Mouse (Mus musculus): ENCODE data around the gene Cadm1. TPM values are rescaled to one million over a fixed set of nuclear protein-coding genes. Genes with fewer than 3 reads are reported as not detected.

Gene Cadm1
- total RNA-seq, 2 experiments from 2014 or later, result 3.3 to 4.8 TPM

DNA sequence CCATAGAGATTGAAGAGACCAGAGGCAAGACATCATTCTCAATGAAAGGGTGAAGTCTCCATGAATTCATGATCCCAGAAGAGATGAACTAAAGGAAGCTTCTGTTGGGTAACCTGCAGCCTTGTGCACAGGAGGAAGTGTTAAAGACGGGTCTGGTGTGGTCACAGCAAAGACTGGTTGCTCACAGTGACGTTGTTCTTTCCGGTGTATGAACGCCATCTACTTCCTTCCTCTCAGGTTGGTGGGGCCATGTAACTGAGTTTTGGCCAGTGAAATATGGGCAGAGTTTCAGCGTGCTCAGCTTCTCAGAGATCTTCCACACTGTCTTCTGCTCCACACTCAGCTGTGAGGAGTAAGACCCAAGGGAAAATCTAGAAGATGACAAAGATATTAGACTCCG is 363.0 kb downstream of the Cadm1 start:
- intact Hi-C loops (cut with DNase I; ENCODE audit: low total_unique reads), result no loop called here

DNA sequence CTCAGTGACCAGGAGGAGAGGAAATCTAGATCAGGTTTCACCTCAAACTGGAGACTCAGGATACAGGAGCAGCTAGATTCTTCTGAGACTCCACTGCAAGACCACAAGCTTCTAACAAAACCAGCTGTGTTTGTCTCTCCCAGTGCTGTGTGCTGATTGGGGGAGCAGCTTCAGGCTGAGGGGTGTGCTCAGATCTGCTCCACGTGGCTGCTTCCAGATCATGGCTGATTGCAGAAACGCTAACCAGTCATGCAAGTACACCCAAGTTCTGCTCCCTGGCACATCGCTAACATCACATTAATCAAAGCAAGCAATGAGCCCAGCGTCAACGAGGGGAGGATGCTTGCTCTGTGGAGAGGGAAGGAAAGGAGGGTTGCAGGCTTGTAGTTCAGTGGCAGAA is 364.1 kb downstream of the Cadm1 start:
- DNase-seq, result no peak
- intact Hi-C loops (cut with DNase I; ENCODE audit: low total_unique reads), result no loop called here

More for the DNA sequence above, 363.0 kb downstream of the Cadm1 start:
- DNase-seq, result no peak

DNA sequence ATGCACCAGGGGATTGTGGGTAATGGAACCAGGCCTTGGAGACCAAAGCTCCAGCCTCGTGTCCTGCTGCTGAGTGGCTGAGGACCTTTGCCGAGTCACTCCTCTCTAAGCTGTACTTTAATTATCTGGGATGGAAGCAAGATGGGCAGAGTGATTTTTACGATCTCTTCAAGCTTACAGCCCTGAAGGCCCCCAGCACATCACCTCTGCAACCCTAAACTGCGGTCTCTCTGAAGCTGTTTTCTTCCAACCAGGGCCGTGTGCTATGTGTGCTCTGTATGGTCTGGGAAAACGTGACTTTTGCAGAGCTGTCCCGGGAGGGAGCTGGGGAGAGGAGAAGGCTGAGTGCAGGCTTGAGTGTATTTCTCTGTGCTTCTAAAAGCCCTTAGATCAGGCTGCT is 364.7 kb downstream of the Cadm1 start:
- DNase-seq, result no peak
- intact Hi-C loops (cut with DNase I; ENCODE audit: low total_unique reads), result no loop called here

DNA sequence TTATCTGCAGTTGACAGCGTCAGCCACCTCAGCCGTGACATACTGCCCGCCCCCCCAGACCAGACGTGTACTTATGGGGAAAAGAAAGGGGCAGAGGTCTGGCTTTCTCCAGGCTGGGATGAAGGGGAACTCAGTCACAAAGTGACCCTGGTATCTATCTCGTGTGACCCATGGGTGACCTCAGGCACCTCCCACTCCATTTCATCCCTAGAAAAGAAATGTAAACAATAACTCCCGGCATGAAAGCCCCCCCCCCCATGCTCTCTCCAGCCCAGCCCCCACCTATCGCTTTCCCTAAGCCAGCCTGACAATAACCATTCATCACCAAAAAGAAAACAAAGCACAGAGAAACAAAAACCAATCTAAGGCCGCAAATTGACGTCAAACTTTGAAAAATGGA is 365.1 kb downstream of the Cadm1 start:
- intact Hi-C loops (cut with DNase I; ENCODE audit: low total_unique reads), result no loop called here
- no peak for DNase-seq

DNA sequence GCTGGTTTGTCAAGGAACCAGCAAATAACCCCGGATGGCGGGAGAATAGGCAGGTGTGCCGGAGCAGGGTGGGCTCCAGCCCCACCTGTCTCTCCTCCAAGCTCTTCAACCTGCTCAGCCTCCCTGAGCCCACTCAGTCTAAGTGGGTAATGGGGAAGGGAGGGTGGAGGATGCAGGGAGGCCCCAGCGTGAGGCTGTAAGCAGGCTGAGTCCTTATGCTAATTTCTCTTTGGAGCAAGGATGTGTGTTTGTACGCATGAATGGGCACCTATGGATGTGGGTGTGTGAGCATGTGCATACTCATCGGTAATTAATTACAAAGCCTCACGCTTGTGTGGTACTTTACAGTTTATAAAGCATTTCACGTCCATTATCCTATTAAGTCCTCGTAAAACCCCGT is 370.8 kb downstream of the Cadm1 start:
- intact Hi-C loops (cut with DNase I; ENCODE audit: low total_unique reads), result no loop called here
- DNase-seq, result no peak

DNA sequence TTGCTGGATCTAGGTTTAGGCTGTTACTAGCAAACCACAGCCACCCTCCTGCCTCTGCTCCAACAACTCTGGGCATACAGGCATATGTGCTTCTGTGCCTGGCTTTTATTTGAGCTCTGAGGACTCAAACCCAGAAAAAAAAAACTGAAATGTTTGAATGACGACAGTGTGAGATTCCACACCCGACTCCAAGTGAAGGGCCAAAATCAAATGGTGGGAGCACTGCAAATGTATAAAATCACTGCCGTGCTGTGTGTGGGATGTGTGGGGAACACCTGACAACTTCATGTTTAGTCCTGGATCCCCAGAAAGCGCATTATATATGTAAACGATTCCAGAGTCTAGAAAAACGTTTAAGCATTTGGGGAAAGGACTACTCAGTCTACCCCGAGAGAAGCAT is 373.7 kb downstream of the Cadm1 start:
- DNase-seq, result no peak
- intact Hi-C loops (cut with DNase I; ENCODE audit: low total_unique reads), result no loop called here

DNA sequence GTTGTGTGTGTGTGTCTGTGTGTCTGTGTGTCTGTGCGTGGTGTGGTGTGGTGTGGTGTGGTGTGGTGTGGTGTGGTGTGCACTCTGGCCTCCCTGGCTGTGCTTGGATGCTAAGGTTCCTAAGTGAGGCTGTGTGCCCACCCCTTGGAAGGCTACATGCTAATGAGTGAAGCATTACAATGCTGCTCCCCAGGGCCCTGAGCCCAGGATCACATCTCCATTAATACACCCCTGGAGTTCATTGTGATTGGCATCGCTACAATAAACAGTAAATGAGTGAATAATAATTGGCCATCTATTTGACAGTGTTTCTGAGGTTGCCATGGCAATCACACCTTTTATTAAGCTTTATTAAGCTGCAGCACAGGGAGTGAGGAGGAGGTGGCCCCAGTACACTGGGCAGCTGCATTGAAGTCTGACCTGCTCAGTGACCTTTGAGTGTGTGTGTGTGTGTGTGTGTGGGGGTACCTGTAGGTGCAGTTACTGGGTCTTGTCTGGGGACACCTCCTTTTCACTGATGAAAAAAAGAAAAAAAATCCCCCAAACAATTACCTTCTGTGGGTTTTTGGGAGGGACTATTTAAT is 374.5 kb downstream of the Cadm1 start:
- intact Hi-C loops (cut with DNase I; ENCODE audit: low total_unique reads), result no loop called here
- no peak for DNase-seq

DNA sequence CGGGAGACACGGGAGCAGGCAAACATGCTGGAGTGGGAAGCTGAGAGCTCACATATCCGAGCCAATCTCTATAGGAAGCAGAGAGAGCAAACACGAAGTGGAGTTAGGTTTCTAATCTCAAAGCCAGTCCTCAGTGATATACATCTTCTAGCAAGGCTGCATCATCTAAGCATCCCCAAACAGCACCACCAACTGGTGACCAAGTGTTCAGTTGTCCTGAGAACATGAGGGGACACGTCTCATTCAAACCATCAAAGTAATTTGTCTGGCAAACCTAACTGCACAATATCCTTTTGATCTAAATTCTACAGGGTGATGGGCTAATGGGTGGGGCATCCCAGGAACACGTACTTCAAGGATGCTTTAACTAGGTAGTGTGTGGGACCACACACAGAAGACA is 376.5 kb downstream of the Cadm1 start:
- intact Hi-C loops (cut with DNase I; ENCODE audit: low total_unique reads), result no loop called here
- no peak for DNase-seq

Measured in gastrocnemius, postnatal 14 days (tissue).